Mouse (Mus musculus) right cerebral cortex, adult 2 months (tissue): ENCODE measurements around the gene Gnb2.

Experiments used
- DNase-seq, 2 experiments: peaks; one replicate each; pipeline ENCODE4 v3.0.0; 2021 to 2022; ENCODE audit warnings: low spot score in 2 of 2

The Gnb2 gene

GRCm38 (mm10) chr5:137533117-137533827, at the start of gene Gnb2, which contains the start of gene Epo:
TSS of gene Gnb2 (minus strand) at chr5:137533510.
TSS of gene Epo (minus strand) at chr5:137533242.
- peak; percentile 95 for DNase-seq

GRCm38 (mm10) chr5:137582702-137583101, 49.4 kb upstream of the Gnb2 start:
- no peak for DNase-seq

DNA sequence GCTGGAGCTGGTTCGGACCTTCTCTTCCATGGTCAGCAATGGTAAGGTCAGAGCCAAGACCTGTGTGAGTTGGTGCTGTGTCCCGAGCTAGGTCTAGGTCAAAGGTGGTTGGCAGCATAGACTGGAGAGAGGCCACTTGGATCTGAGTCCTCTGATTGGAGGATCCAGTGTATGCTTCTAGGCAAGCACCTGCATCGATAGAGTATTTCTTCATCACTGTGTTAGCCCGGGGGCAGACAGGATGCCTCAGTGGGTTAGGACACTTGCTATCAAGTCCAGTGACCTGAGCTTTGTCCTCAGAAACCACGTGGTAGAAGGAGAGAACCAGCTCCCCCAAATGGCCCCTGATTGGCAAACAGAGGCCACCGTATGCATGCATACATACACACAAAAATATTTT, 46.9 kb upstream of the Gnb2 start:
- no peak for DNase-seq

DNA sequence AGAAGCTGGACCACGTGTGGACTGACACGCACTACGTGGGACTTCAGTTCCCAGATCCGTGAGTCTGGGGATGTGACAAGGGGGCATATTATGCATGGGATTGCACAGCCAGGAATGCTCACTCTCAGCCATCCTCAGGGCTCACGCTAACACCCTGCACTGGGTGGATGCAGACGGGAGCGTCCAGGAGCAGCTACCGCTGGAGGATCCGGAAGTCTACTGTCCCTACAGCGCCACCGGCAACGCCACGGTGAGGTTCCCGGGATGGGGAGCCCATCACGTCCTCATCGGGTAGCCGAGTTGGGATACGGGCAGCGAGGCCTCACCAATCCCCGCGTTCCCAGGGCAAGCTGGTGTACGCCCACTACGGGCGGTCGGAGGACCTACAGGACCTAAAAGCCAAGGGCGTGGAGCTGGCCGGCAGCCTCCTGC, 41.2 kb upstream of the Gnb2 start:
- peak; percentile 50 to 55 for DNase-seq

- no peak for DNase-seq
Measured at GRCm38 (mm10) chr5:137570691-137571586, 37.6 kb upstream of the Gnb2 start.

DNA sequence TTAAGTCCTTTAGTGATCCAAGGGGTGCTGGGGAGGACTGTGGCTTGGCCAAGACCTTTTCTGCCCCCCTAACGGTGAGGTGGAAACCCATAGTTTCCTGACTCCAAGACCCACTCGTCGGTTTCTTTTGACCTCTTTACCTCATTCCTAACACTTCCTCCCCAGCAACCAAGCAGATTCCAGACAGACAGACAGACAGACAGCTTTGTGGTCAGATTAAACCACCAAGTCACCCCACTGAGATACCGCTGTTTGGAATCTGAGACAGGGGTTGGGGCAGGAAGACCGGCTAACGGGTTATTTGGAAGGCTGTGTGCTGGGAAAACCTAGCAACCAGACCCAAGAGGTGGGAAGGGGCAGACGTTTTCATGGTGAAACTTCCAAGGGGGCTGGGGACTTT, 36.9 kb upstream of the Gnb2 start:
- DNase-seq, result no peak

DNA sequence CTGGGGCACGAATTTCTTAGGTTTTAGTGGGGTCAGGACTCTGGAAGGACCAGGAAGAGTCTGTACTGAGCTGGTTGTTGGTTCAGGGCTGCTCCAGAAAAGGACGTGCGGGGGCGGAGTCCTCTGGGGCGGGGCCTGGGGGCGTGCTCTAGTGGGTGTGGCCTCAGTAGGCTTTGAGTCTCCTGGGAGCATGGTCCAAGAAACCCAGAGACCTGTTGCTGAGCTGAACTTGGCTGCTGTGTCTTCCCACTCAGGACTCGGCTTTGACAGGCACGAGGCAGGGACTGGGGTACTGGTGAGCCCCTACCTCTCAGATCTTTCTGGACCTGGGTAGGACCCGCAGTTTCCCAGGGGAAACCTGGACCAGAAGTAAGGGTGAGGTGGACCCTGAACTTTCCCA, 36.4 kb upstream of the Gnb2 start, which contains the start of gene Tfr2:
Gene Tfr2 (plus strand): TSS at position 176 of the 400 bp plus-strand sequence.
- DNase-seq, result no peak

- no peak for DNase-seq
Measured at GRCm38 (mm10) chr5:137569031-137569430, 35.7 kb upstream of the Gnb2 start.

- DNase-seq, result no peak
Measured at GRCm38 (mm10) chr5:137568223-137568798, 35.0 kb upstream of the Gnb2 start.

DNA sequence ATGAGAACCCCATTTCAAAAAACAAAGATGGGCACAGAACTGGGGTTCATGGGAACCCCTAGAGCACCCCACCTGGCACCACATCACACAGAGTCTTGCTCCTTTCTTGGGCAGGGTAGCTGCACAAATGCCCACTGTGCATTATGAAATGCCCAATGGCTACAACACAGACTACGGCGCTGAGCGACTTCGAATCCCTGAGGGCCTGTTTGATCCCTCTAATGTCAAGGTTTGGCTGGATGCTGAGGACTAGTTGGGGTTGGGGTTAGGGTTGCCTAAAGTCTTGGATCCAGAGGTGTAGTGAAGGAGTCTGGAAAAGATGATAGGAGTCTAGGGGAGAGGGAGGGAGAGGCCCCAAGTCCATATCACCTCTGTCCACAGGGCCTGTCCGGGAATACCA, 33.1 kb upstream of the Gnb2 start:
- DNase-seq, result no peak

GRCm38 (mm10) chr5:137565744-137566143, 32.4 kb upstream of the Gnb2 start:
- no peak for DNase-seq

DNA sequence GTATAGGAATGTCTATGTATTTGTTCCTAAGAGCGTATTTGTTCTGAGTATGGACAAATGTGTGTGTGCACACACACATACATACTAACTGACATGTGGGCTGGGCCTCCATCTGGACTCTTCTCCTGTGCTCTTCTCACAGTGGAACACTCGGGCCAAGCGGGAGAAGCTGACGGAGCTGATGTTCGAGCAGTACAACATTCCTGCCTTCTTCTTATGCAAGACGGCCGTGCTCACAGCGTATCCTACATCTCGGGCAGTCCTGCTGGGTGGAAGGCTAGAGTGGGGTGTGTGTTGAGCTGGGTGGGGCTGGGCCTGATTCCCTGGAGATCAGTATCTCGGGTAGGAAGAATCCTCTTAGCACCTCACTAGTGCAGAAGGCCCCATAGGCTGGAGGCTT, 29.7 kb upstream of the Gnb2 start:
- DNase-seq, result peak; percentile 41 to 47

- peak in 1 of 2 experiments; percentile 27 for DNase-seq
Measured at GRCm38 (mm10) chr5:137561556-137561955, 28.2 kb upstream of the Gnb2 start.

DNA sequence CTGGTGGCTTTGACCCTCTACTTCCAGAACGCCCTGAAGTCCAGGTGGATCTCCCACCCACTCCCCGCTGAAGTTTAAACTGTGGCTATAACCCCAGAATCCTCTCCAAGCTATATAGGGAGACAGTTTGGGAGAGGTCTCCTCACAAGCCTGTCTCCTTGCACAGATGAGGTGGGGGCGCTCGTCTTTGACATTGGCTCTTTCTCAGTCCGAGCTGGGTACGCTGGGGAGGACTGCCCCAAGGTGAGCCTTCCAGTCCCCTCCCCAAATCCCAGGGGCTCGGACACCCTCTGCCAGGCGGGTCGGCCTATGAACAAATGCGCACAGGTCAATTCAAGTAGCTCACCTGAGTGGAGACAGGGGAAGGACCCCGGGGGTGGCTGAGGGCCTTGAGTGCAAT, 20.6 kb upstream of the Gnb2 start:
- no peak for DNase-seq

- DNase-seq, result peak; percentile 92 to 93
Measured at GRCm38 (mm10) chr5:137553411-137553837, 20.1 kb upstream of the Gnb2 start, which contains the start of gene Actl6b. TSS of gene Actl6b (plus strand) at chr5:137553517.

DNA sequence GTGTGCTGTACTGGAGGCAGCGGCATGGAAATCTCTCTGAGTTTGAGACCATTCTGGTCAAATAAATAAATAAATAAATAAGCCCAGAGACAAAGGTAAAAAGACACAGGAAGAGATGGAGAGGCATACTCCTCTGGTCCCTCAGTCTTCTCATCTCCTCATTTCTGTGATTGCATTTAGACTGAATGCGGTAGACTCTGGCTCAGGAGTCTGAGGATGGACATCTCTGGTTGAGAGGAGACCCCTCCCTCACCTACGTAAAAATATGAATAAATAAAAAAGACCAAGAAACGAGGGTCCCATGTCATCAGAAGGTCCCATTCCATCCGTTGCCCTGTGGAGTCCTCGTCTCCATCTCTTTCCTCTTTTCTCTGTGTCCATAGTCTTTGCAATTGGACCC, 19.7 kb upstream of the Gnb2 start:
- no peak for DNase-seq

GRCm38 (mm10) chr5:137551119-137551518, 17.8 kb upstream of the Gnb2 start:
- DNase-seq, result no peak

GRCm38 (mm10) chr5:137549840-137550239, 16.5 kb upstream of the Gnb2 start:
- no peak for DNase-seq

GRCm38 (mm10) chr5:137545596-137545995, 12.3 kb upstream of the Gnb2 start:
- no peak for DNase-seq

GRCm38 (mm10) chr5:137544926-137545325, 11.6 kb upstream of the Gnb2 start:
- DNase-seq, result no peak

GRCm38 (mm10) chr5:137541768-137542540, 8.6 kb upstream of the Gnb2 start:
- DNase-seq, result no peak
